Mouse (Mus musculus): ENCODE data around the gene Olfm2.

GRCm38 (mm10) chr9:20762197-20762961 lies 16.2 kb upstream of the Olfm2 start:
- TF ChIP-seq CTCF (IDR thresholded peaks at IDR 0.05; ENCODE audit: borderline replicate concordance, extremely low read depth, insufficient read depth, insufficient read length) (no peak), POLR2A (IDR thresholded peaks at IDR 0.05; ENCODE audit: borderline replicate concordance, extremely low read depth, insufficient read depth, insufficient read length, poor library complexity, severe bottlenecking) (no peak)
